ENCODE assay signal across 9 mouse cellular contexts in genomic region chr10:61605381-61605780, GRCm38 (mm10). TPM values are rescaled to one million over a fixed set of nuclear protein-coding genes. Genes with fewer than 3 reads are reported as not detected.
"Had no signal": no experiment of that assay in that cellular context is flagged by ENCODE, and none has a peak within 500 bp of the region (broad histone marks: within the 10 kb centered on the region; RNA-seq: fewer than 3 reads in every experiment).

No protein-coding gene starts in this region.

RNA-seq across cellular contexts. Expression of gene Npffr1, which starts 10.1 kb away (rescaled TPM):
- total RNA-seq: common myeloid progenitor, adult 5-6 weeks; gastrocnemius, adult 8-10 months; gastrocnemius, postnatal 25 days; gastrocnemius, postnatal 36 days; granulocyte monocyte progenitor cell, adult 5-6 weeks had no signal
- polyA plus RNA-seq: embryonic facial prominence, embryonic 12.5 days; embryonic facial prominence, embryonic 13.5 days; embryonic facial prominence, embryonic 15.5 days; erythroblast, embryonic 14.5 days had no signal
